Mouse (Mus musculus) forebrain, embryonic 12.5 days (tissue): ENCODE data around the gene Ctxn1. TPM values are rescaled to one million over a fixed set of nuclear protein-coding genes. Genes with fewer than 3 reads are reported as not detected.

ENCODE experiments used
- ATAC-seq: fragments of 200-750 bp; cut with Nextera tagmentation; 2 replicates; pipeline ENCODE4 v1.8.0; 2017; ENCODE audit warnings: moderate TSS enrichment; ENCODE audit not compliant: low FRiP score
- H3K27ac ChIP-seq: fragments of 300-500 bp; sonication (generic); 2 replicates; pipeline ENCODE4 v1.5.1; 2016; ENCODE audit warnings: mild to moderate bottlenecking
- H3K27me3 ChIP-seq: fragments of 300-500 bp; sonication (generic); 2 replicates; pipeline ENCODE4 v1.6.1; 2016; ENCODE audit warnings: mild to moderate bottlenecking
- H3K36me3 ChIP-seq: fragments of 300-500 bp; sonication (generic); replicated peaks from 2 replicates; pipeline ENCODE4 v1.6.1; 2016; ENCODE audit warnings: mild to moderate bottlenecking
- H3K4me1 ChIP-seq: fragments of 300-500 bp; sonication (generic); 2 replicates; pipeline ENCODE4 v1.6.1; 2016
- H3K4me2 ChIP-seq: fragments of 300-500 bp; sonication (generic); 2 replicates; pipeline ENCODE4 v1.6.1; 2016; ENCODE audit warnings: mild to moderate bottlenecking, moderate library complexity
- H3K4me3 ChIP-seq: fragments of 300-500 bp; sonication (generic); replicated peaks from 2 replicates; pipeline ENCODE4 v1.5.1; 2016; ENCODE audit warnings: mild to moderate bottlenecking
- H3K9ac ChIP-seq: fragments of 300-500 bp; sonication (generic); 2 replicates; pipeline ENCODE4 v1.6.1; 2016; ENCODE audit warnings: mild to moderate bottlenecking
- H3K9me3 ChIP-seq: fragments of 300-500 bp; sonication (generic); 2 replicates; pipeline ENCODE4 v1.6.1; 2016
- WGBS: fragments of 180-500 bp; shearing (Covaris S2); methylation state at CpG from one replicate; pipeline ENCODE4 v1.1.7; 2016; 5-methylcytosine and 5-hydroxymethylcytosine counted together
- polyA plus RNA-seq: library from polyadenylated mRNA; unstranded; fragments of >200 nt; fragmentation: Nextera tagmentation; extraction: Ambion mirVana; gene quantifications from 2 replicates; pipeline ENCODE4 v1.2.1, GENCODE M21; 2016

The Ctxn1 gene
- polyA plus RNA-seq, 1 experiment from 2014 or later = 199 TPM

DNA sequence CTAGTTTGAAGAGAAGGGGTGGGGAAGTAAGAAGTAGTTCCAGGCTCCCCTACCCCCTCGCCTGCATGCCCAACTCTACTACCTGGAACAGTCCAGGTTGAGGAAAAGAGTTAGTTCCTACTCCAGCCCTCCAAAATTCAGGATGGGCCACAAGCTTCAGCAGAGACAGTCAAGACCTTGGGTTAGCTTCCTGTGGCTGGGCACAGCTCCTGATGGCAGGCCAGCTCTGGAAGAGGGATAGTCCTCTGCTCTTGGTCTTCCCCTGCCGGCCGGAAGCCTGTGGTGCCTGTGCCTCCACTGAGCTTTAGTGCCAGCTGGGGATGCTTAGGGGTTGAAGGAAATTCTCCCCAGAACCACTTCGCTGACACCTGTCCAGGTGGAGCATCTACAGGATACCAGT is 32.8 kb downstream of the Ctxn1 start:
- peak overlapping the region; percentile 49 for H3K4me2 ChIP-seq
- H3K27me3 ChIP-seq = peaks cover 35% of the 10 kb centered on the region
- no peak for ATAC-seq
- no peak overlapping the region for H3K9ac ChIP-seq
- peaks cover 6% of the 10 kb centered on the region; the same call in 1 of the 2 replicates for H3K4me1 ChIP-seq
- H3K9me3 ChIP-seq = no peaks in the 10 kb centered on the region
- 0 out of 2 replicates have a peak overlapping the region, but pooled peaks have one; percentile 20 for H3K4me3 ChIP-seq
- no peak overlapping the region for H3K27ac ChIP-seq
- H3K36me3 ChIP-seq = no peaks in the 10 kb centered on the region
- WGBS = 33% methylated on average over 4 of the region's 4 CpGs

DNA sequence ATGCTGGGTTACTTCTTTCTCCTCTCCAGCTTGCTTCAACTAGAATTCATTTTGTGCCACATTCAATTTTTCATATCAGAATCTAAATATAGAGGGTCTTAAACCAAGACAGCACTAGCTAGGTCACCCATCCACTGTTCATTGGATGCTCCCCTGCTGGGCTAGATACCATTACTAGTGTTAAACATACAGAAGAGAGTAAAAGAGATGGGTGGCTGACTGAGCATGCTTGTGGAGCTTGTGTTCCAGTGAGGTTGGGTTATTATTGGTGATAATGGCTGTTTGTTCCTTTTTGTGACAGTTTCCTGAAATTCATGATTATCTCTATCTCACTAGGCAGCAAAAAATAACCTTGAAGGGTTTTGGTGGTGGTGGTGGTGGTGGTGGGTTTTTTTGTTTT is 37.0 kb downstream of the Ctxn1 start:
- peaks cover 14% of the 10 kb centered on the region for H3K27me3 ChIP-seq
- no peak overlapping the region for H3K9ac ChIP-seq
- no peak overlapping the region for H3K27ac ChIP-seq
- H3K36me3 ChIP-seq = no peaks in the 10 kb centered on the region
- no peak overlapping the region for H3K4me3 ChIP-seq
- no peak overlapping the region for H3K4me2 ChIP-seq
- H3K4me1 ChIP-seq = peaks cover 11% of the 10 kb centered on the region
- no peaks in the 10 kb centered on the region for H3K9me3 ChIP-seq
- no peak for ATAC-seq

DNA sequence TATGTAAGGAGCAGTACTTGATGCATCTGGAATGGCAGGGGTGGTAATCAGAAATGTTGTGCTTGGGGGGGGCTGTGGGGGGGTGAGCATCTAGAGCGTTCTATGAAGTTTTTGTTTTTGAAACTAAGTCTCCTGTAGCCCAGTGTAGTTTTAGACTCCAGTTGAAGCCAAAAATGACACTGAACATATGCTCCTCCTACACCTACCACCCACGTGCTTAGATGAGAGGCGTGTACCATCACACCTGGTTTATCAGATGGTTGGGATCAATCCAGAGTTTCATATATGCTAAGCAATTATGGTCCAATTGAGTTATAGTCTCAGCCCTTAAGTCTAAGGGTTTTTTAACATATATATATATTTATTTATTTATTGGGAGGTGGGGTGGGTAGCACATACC is 39.5 kb downstream of the Ctxn1 start:
- Histone ChIP-seq H3K4me3 (no peak overlapping the region), H3K36me3 (no peaks in the 10 kb centered on the region), H3K4me1 (peaks cover 22% of the 10 kb centered on the region), H3K9ac (no peak overlapping the region), H3K27me3 (peaks cover 5% of the 10 kb centered on the region; the same call in 1 of the 2 replicates), H3K9me3 (no peaks in the 10 kb centered on the region), H3K4me2 (no peak overlapping the region), H3K27ac (no peak overlapping the region)
- 87% methylated on average over 3 of the region's 3 CpGs for WGBS
- no peak for ATAC-seq

DNA sequence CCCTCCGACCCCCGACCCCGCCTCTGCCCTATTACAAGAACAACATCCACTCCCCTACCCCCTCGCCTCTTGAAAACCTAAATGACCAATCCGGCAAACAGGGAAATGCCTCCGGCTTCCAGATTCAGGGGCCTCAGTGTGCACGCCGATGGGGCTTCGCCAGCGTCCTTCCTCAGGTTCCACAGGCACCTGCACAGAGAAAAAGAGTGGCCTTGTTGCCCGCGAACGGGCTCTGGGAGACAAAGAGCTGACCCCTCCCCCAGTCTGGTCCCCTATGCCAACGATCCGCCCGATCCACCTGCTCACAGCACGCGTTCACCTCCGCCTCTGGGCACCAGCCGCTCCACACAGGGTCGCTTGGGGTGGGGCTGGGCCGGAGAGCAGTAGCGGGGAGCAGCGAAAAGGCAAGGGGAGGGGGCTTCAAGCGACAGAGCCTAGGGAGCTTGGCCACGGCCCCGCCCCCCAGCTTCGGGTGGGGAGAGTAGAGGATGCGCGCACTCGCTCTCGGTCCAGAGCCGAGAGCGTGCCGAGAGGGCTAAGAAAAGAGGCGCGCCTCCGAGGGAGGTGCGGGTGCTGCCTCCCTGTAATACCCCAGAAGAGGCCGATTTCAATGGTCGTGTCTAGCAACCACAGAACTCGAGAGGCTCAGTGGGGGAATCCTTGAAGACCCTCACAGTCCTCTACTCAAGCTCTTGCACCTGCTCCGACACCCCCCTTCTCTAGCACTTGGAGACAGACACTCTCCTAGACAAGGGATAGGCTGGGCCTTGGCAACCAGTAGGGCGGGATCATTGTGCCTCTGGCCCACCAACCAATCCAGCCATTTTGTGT is 42.1 kb downstream of the Ctxn1 start, which contains the start of gene Prr36:
TSS of gene Prr36 (minus strand) at position 669 of the 831 bp plus-strand sequence.
- peaks cover 43% of the 10 kb centered on the region for H3K4me1 ChIP-seq
- peak; percentile 92 for ATAC-seq
- H3K27ac ChIP-seq = peak within 1 kb of the TSS; percentile 88
- peak within 1 kb of the TSS; percentile 57 for H3K4me3 ChIP-seq
- WGBS = under 1% methylated on average over 44 of the region's 44 CpGs
- H3K27me3 ChIP-seq = peaks cover 8% of the 10 kb centered on the region; the same call in 1 of the 2 replicates
- H3K9ac ChIP-seq = peak within 1 kb of the TSS; percentile 79
- H3K9me3 ChIP-seq = no peaks in the 10 kb centered on the region
- no peaks in the 10 kb centered on the region for H3K36me3 ChIP-seq
- H3K4me2 ChIP-seq = peak within 1 kb of the TSS; percentile 84

GRCm38 (mm10) chr8:4216296-4216695 is 42.8 kb downstream of the Ctxn1 start:
- Histone ChIP-seq H3K27me3 (peaks cover 8% of the 10 kb centered on the region; the same call in 1 of the 2 replicates), H3K36me3 (no peaks in the 10 kb centered on the region; the same call in 1 of the 2 replicates), H3K9ac (peak overlapping the region; percentile 79), H3K4me3 (peak overlapping the region; percentile 57), H3K4me2 (peak overlapping the region; percentile 84), H3K4me1 (peaks cover 43% of the 10 kb centered on the region), H3K27ac (peak overlapping the region; percentile 88), H3K9me3 (no peaks in the 10 kb centered on the region)
- WGBS = 5% methylated on average over 18 of the region's 18 CpGs
- 0 out of 2 replicates have a peak, but pooled peaks have one; percentile 0 for ATAC-seq

- peak overlapping the region; percentile 84 for H3K4me2 ChIP-seq
- peaks cover 43% of the 10 kb centered on the region for H3K4me1 ChIP-seq
- H3K4me3 ChIP-seq = peak overlapping the region; percentile 43
- peaks cover 20% of the 10 kb centered on the region for H3K36me3 ChIP-seq
- no peaks in the 10 kb centered on the region for H3K9me3 ChIP-seq
- peaks cover 5% of the 10 kb centered on the region; the same call in 1 of the 2 replicates for H3K27me3 ChIP-seq
- 0 out of 2 replicates have a peak overlapping the region, but pooled peaks have one; percentile 53 for H3K27ac ChIP-seq
- peak overlapping the region; percentile 60; the same call in 1 of the 2 replicates for H3K9ac ChIP-seq
- 12% methylated on average over 33 of the region's 33 CpGs for WGBS
- peak; percentile 10; the same call in 1 of the 2 replicates for ATAC-seq
Measured at GRCm38 (mm10) chr8:4214006-4214980, 44.8 kb downstream of the Ctxn1 start.

- WGBS = 4% methylated on average over 18 of the region's 18 CpGs
- peak overlapping the region; percentile 43 for H3K4me3 ChIP-seq
Measured at GRCm38 (mm10) chr8:4213210-4214005, 45.7 kb downstream of the Ctxn1 start.

DNA sequence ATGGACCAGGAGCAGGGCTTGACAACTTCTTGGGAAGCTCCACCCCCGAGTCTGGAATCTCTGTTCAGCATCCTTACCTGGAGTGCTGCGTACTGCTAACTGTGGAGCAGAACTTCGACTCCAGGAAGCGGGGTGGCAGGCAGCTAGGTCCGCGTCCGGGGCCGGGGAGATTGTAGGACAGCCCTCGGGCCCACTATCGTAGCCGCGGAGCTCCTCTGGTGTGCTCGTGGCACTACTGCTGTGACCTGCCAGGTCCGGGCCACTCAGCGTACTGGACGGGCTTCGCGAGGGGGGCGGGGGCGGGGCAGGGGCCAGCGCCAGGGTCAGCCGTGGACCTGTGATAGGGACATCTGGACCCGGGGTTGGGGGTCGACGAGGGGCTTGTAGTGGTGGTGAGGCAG is 46.3 kb downstream of the Ctxn1 start:
- WGBS = 2% methylated on average over 25 of the region's 25 CpGs
- peak; percentile 4; the same call in 1 of the 2 replicates for ATAC-seq

More at GRCm38 (mm10) chr8:4213210-4214005, 45.7 kb downstream of the Ctxn1 start:
- peaks cover 5% of the 10 kb centered on the region; the same call in 1 of the 2 replicates for H3K27me3 ChIP-seq
- H3K4me1 ChIP-seq = peaks cover 43% of the 10 kb centered on the region
- H3K9me3 ChIP-seq = no peaks in the 10 kb centered on the region
- peak overlapping the region; percentile 84 for H3K4me2 ChIP-seq
- H3K36me3 ChIP-seq = peaks cover 27% of the 10 kb centered on the region
- peak overlapping the region; percentile 60 for H3K9ac ChIP-seq
- peak; percentile 13 for ATAC-seq
- H3K27ac ChIP-seq = peak overlapping the region; percentile 53; the same call in 1 of the 2 replicates

DNA sequence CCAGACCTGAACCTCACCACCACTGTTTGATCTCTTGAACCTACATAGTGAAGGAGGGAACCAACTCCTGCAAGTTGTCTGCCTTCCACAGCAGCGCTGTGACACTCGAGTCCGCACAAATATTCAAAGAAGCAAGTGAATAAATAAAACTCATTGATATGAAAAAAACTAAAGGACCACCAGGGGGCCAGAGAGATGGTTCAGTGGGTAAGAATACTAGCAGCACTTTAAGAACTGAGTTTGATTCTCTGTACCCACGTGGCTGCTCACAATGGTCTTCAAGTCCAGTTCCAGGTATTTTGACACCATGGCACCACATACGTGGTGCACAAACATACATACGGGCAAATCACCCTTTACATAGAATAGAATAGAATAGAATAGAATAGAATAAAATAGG is 48.0 kb downstream of the Ctxn1 start:
- Histone ChIP-seq H3K27ac (no peak overlapping the region), H3K9ac (no peak overlapping the region), H3K4me3 (no peak overlapping the region), H3K9me3 (no peaks in the 10 kb centered on the region), H3K36me3 (peaks cover 43% of the 10 kb centered on the region), H3K4me1 (peaks cover 47% of the 10 kb centered on the region), H3K4me2 (no peak overlapping the region), H3K27me3 (peaks cover 22% of the 10 kb centered on the region)
- ATAC-seq = no peak
- WGBS = 73% methylated on average over 6 of the region's 6 CpGs

More for the DNA sequence above, 46.3 kb downstream of the Ctxn1 start:
- Histone ChIP-seq H3K9me3 (no peaks in the 10 kb centered on the region), H3K9ac (peak overlapping the region; percentile 60), H3K36me3 (peaks cover 32% of the 10 kb centered on the region), H3K27me3 (peaks cover 6% of the 10 kb centered on the region; the same call in 1 of the 2 replicates), H3K4me3 (peak overlapping the region; percentile 43), H3K4me2 (peak overlapping the region; percentile 84), H3K4me1 (peaks cover 43% of the 10 kb centered on the region), H3K27ac (0 out of 2 replicates have a peak overlapping the region, but pooled peaks have one; percentile 20)
